Mouse (Mus musculus): ENCODE data around the gene Kctd21. TPM values are rescaled to one million over a fixed set of nuclear protein-coding genes. Genes with fewer than 3 reads are reported as not detected.

Gene Kctd21
- polyA plus RNA-seq, 1 experiment from 2014 or later, result 5.4 TPM

- ATAC-seq (ENCODE audit: low FRiP score, low TSS enrichment), result no peak
- Histone ChIP-seq H3K4me1 (ENCODE audit: insufficient read depth, low read length) (peaks cover 22% of the 10 kb centered on the region), H3K27ac (ENCODE audit: low read length) (no peak overlapping the region), H3K27me3 (ENCODE audit: insufficient read depth, low read length) (no peaks in the 10 kb centered on the region), H3K4me2 (replicated peaks; ENCODE audit: low read depth, low read length) (peak overlapping the region; percentile 76), H3K9ac (replicated peaks; ENCODE audit: low read length) (peak overlapping the region; percentile 68), H3K4me3 (ENCODE audit: low read length) (peak overlapping the region; percentile 69), H3K9me3 (ENCODE audit: low read length) (no peaks in the 10 kb centered on the region), H3K36me3 (ENCODE audit: insufficient read depth, low read length) (no peaks in the 10 kb centered on the region)
- 4% methylated on average over 9 of the region's 9 CpGs for WGBS
Measured at GRCm38 (mm10) chr7:97332667-97333041, 527 bp downstream of the Kctd21 start.

- no peaks in the 10 kb centered on the region for H3K27me3 ChIP-seq (ENCODE audit: insufficient read depth, low read length)
- 84% methylated on average over 6 of the region's 6 CpGs for WGBS
Measured at GRCm38 (mm10) chr7:97333113-97333898, 1.2 kb downstream of the Kctd21 start.

GRCm38 (mm10) chr7:97334406-97334805 is 2.3 kb downstream of the Kctd21 start:
- 92% methylated on average over 2 of the region's 2 CpGs for WGBS
- H3K36me3 ChIP-seq (ENCODE audit: insufficient read depth, low read length), result no peaks in the 10 kb centered on the region
- H3K27ac ChIP-seq (ENCODE audit: low read length), result no peak overlapping the region
- no peaks in the 10 kb centered on the region for H3K9me3 ChIP-seq (ENCODE audit: low read length)
- H3K4me1 ChIP-seq (ENCODE audit: insufficient read depth, low read length), result peaks cover 18% of the 10 kb centered on the region
- no peak overlapping the region for H3K4me2 ChIP-seq (replicated peaks; ENCODE audit: low read depth, low read length)
- H3K9ac ChIP-seq (replicated peaks; ENCODE audit: low read length), result no peak overlapping the region
- no peak for ATAC-seq (ENCODE audit: low FRiP score, low TSS enrichment)
- H3K4me3 ChIP-seq (ENCODE audit: low read length), result no peak overlapping the region
- no peaks in the 10 kb centered on the region for H3K27me3 ChIP-seq (ENCODE audit: insufficient read depth, low read length)

More at GRCm38 (mm10) chr7:97333113-97333898, 1.2 kb downstream of the Kctd21 start:
- no peak for ATAC-seq (ENCODE audit: low FRiP score, low TSS enrichment)
- peaks cover 22% of the 10 kb centered on the region for H3K4me1 ChIP-seq (ENCODE audit: insufficient read depth, low read length)
- H3K36me3 ChIP-seq (ENCODE audit: insufficient read depth, low read length), result no peaks in the 10 kb centered on the region
- peak overlapping the region; percentile 76 for H3K4me2 ChIP-seq (replicated peaks; ENCODE audit: low read depth, low read length)
- no peaks in the 10 kb centered on the region for H3K9me3 ChIP-seq (ENCODE audit: low read length)
- H3K27ac ChIP-seq (ENCODE audit: low read length), result no peak overlapping the region
- H3K9ac ChIP-seq (replicated peaks; ENCODE audit: low read length), result no peak overlapping the region
- H3K4me3 ChIP-seq (ENCODE audit: low read length), result peak overlapping the region; percentile 69; the same call in 1 of the 2 replicates

- Histone ChIP-seq H3K9me3 (ENCODE audit: low read length) (no peaks in the 10 kb centered on the region), H3K27ac (ENCODE audit: low read length) (no peak overlapping the region), H3K36me3 (ENCODE audit: insufficient read depth, low read length) (no peaks in the 10 kb centered on the region), H3K9ac (replicated peaks; ENCODE audit: low read length) (no peak overlapping the region), H3K4me2 (replicated peaks; ENCODE audit: low read depth, low read length) (no peak overlapping the region), H3K27me3 (ENCODE audit: insufficient read depth, low read length) (no peaks in the 10 kb centered on the region), H3K4me1 (ENCODE audit: insufficient read depth, low read length) (peaks cover 8% of the 10 kb centered on the region; the same call in 1 of the 2 replicates), H3K4me3 (ENCODE audit: low read length) (no peak overlapping the region)
- ATAC-seq (ENCODE audit: low FRiP score, low TSS enrichment), result no peak
- WGBS, result 88% methylated on average over 1 of the region's 1 CpGs
Measured at GRCm38 (mm10) chr7:97336678-97337077, 4.6 kb downstream of the Kctd21 start.

GRCm38 (mm10) chr7:97338593-97338992 is 6.5 kb downstream of the Kctd21 start:
- no peak for ATAC-seq (ENCODE audit: low FRiP score, low TSS enrichment)
- no peak overlapping the region for H3K9ac ChIP-seq (replicated peaks; ENCODE audit: low read length)
- H3K4me3 ChIP-seq (ENCODE audit: low read length), result no peak overlapping the region
- H3K4me1 ChIP-seq (ENCODE audit: insufficient read depth, low read length), result no peaks in the 10 kb centered on the region
- no peaks in the 10 kb centered on the region for H3K36me3 ChIP-seq (ENCODE audit: insufficient read depth, low read length)
- H3K27me3 ChIP-seq (ENCODE audit: insufficient read depth, low read length), result no peaks in the 10 kb centered on the region
- H3K4me2 ChIP-seq (replicated peaks; ENCODE audit: low read depth, low read length), result no peak overlapping the region
- WGBS, result 77% methylated on average over 4 of the region's 4 CpGs
- H3K9me3 ChIP-seq (ENCODE audit: low read length), result no peaks in the 10 kb centered on the region
- no peak overlapping the region for H3K27ac ChIP-seq (ENCODE audit: low read length)

GRCm38 (mm10) chr7:97339623-97340022 is 7.5 kb downstream of the Kctd21 start:
- H3K4me3 ChIP-seq (ENCODE audit: low read length), result no peak overlapping the region
- WGBS, result 90% methylated on average over 7 of the region's 7 CpGs
- no peak for ATAC-seq (ENCODE audit: low FRiP score, low TSS enrichment)
- no peaks in the 10 kb centered on the region for H3K9me3 ChIP-seq (ENCODE audit: low read length)
- H3K4me1 ChIP-seq (ENCODE audit: insufficient read depth, low read length), result no peaks in the 10 kb centered on the region
- no peaks in the 10 kb centered on the region for H3K36me3 ChIP-seq (ENCODE audit: insufficient read depth, low read length)
- H3K27me3 ChIP-seq (ENCODE audit: insufficient read depth, low read length), result no peaks in the 10 kb centered on the region
- no peak overlapping the region for H3K4me2 ChIP-seq (replicated peaks; ENCODE audit: low read depth, low read length)
- H3K27ac ChIP-seq (ENCODE audit: low read length), result no peak overlapping the region
- H3K9ac ChIP-seq (replicated peaks; ENCODE audit: low read length), result no peak overlapping the region

- H3K4me2 ChIP-seq (replicated peaks; ENCODE audit: low read depth, low read length), result no peak overlapping the region
- H3K9ac ChIP-seq (replicated peaks; ENCODE audit: low read length), result no peak overlapping the region
- 66% methylated on average over 18 of the region's 18 CpGs for WGBS
- H3K27ac ChIP-seq (ENCODE audit: low read length), result no peak overlapping the region
- ATAC-seq (ENCODE audit: low FRiP score, low TSS enrichment), result no peak
- no peaks in the 10 kb centered on the region for H3K27me3 ChIP-seq (ENCODE audit: insufficient read depth, low read length)
- no peaks in the 10 kb centered on the region for H3K4me1 ChIP-seq (ENCODE audit: insufficient read depth, low read length)
- H3K36me3 ChIP-seq (ENCODE audit: insufficient read depth, low read length), result no peaks in the 10 kb centered on the region
- no peaks in the 10 kb centered on the region for H3K9me3 ChIP-seq (ENCODE audit: low read length)
- H3K4me3 ChIP-seq (ENCODE audit: low read length), result no peak overlapping the region
Measured at GRCm38 (mm10) chr7:97340907-97341849, 9.1 kb downstream of the Kctd21 start.

- Histone ChIP-seq H3K4me3 (ENCODE audit: low read length) (no peak overlapping the region), H3K27me3 (ENCODE audit: insufficient read depth, low read length) (no peaks in the 10 kb centered on the region), H3K27ac (ENCODE audit: low read length) (no peak overlapping the region), H3K4me1 (ENCODE audit: insufficient read depth, low read length) (no peaks in the 10 kb centered on the region), H3K36me3 (ENCODE audit: insufficient read depth, low read length) (no peaks in the 10 kb centered on the region), H3K9me3 (ENCODE audit: low read length) (no peaks in the 10 kb centered on the region), H3K4me2 (replicated peaks; ENCODE audit: low read depth, low read length) (no peak overlapping the region), H3K9ac (replicated peaks; ENCODE audit: low read length) (no peak overlapping the region)
- 72% methylated on average over 2 of the region's 2 CpGs for WGBS
- ATAC-seq (ENCODE audit: low FRiP score, low TSS enrichment), result no peak
Measured at GRCm38 (mm10) chr7:97342961-97343360, 10.8 kb downstream of the Kctd21 start.

GRCm38 (mm10) chr7:97344655-97345054 is 12.5 kb downstream of the Kctd21 start:
- Histone ChIP-seq H3K36me3 (ENCODE audit: insufficient read depth, low read length) (0 out of 2 replicates have a peak, but pooled peaks cover 2% of the 10 kb centered on the region), H3K9ac (replicated peaks; ENCODE audit: low read length) (no peak overlapping the region), H3K27me3 (ENCODE audit: insufficient read depth, low read length) (no peaks in the 10 kb centered on the region), H3K4me1 (ENCODE audit: insufficient read depth, low read length) (no peaks in the 10 kb centered on the region), H3K4me3 (ENCODE audit: low read length) (no peak overlapping the region), H3K9me3 (ENCODE audit: low read length) (no peaks in the 10 kb centered on the region), H3K4me2 (replicated peaks; ENCODE audit: low read depth, low read length) (no peak overlapping the region), H3K27ac (ENCODE audit: low read length) (no peak overlapping the region)
- WGBS, result 59% methylated on average over 2 of the region's 2 CpGs
- ATAC-seq (ENCODE audit: low FRiP score, low TSS enrichment), result no peak
